In the genomic region with DNA sequence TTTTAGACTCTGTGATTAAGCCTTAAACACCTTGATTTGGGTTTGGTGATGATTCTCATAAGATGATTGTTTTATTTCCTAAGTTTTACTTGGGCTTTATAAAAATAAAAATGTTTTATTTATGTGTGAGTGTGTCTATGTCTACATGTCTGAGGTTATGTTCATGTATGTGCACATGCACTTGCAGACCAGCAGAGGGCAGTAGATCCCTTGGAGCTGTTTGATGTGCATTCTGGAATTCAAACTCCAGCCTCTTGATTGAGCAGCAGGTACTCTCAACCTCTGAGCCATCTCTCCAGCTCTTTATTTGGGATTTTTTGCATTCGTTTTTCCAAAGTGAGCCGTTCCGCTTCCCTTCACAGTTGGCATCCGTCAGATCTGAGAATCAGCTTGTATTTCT, we compare ENCODE assay signal across 12 mouse cellular contexts.
A peak's percentile ranks its signal among the peaks of the same experiment; 100 is the strongest.
DNase-seq lines count a peak whose midpoint lies in the region; ATAC-seq and TF ChIP-seq lines count a peak whose summit lies in the region.
"Had no signal": no experiment of that assay in that cellular context is flagged by ENCODE, and none has a peak within 500 bp of the region (broad histone marks: within the 10 kb centered on the region; RNA-seq: fewer than 3 reads in every experiment).

No protein-coding gene starts in this region.

- no peaks in the 10 kb centered on the region for H3K36me3 ChIP-seq in limb, embryonic 11.5 days (ENCODE audit: control insufficient read depth, insufficient read depth, low read length)
- H3K36me3 ChIP-seq in limb, embryonic 10.5 days, result no peaks in the 10 kb centered on the region
- H3K36me3 ChIP-seq in E14TG2a.4 (ENCODE audit: insufficient read depth, low read length), result no peaks in the 10 kb centered on the region
- H3K36me3 ChIP-seq: embryonic facial prominence, embryonic 15.5 days; hindbrain, embryonic 10.5 days; neural tube, embryonic 13.5 days had no signal

- no peaks in the 10 kb centered on the region for H3K9me3 ChIP-seq in limb, embryonic 11.5 days (ENCODE audit: control insufficient read depth, low read length)
- H3K9me3 ChIP-seq in limb, embryonic 10.5 days (replicated peaks), result no peaks in the 10 kb centered on the region
- peaks cover 18% of the 10 kb centered on the region for H3K9me3 ChIP-seq in E14TG2a.4 (ENCODE audit: low read length)
- H3K9me3 ChIP-seq: embryonic facial prominence, embryonic 15.5 days; hindbrain, embryonic 10.5 days; neural tube, embryonic 13.5 days had no signal

- TF ChIP-seq CTCF in cerebellum, adult 2 months (IDR thresholded peaks at IDR 0.05; ENCODE audit: borderline replicate concordance, insufficient read depth, low read depth, low read length), result peak; percentile 9; the same call in 1 of the 2 replicates
- TF ChIP-seq CTCF in E14TG2a.4 (conservative IDR thresholded peaks at IDR 0.05; ENCODE audit: low read length), result peak; percentile 82

- H3K4me1 ChIP-seq in cerebellum, adult 2 months (ENCODE audit: control insufficient read depth, insufficient read depth, low read length), result no peaks in the 10 kb centered on the region
- H3K4me1 ChIP-seq in limb, embryonic 11.5 days (ENCODE audit: control insufficient read depth, insufficient read depth, low read length), result no peaks in the 10 kb centered on the region
- peaks cover 6% of the 10 kb centered on the region; the same call in 1 of the 2 replicates for H3K4me1 ChIP-seq in limb, embryonic 10.5 days
- H3K4me1 ChIP-seq in E14TG2a.4 (replicated peaks; ENCODE audit: low read depth, low read length), result no peaks in the 10 kb centered on the region
- H3K4me1 ChIP-seq: embryonic facial prominence, embryonic 15.5 days; hindbrain, embryonic 10.5 days had no signal

- no peak for DNase-seq in cerebellum, adult 2 months
- no peak for DNase-seq in cerebellum, postnatal 25 days
- DNase-seq in limb, embryonic 11.5 days (ENCODE audit: low spot score), result peak; percentile 30
- DNase-seq in limb, embryonic 10.5 days (ENCODE audit: low spot score), result no peak
- peak; percentile 30 for DNase-seq in forelimb bud, embryonic 11.5 days (ENCODE audit: low read depth, low spot score)
- DNase-seq in layer of hippocampus, postnatal 10 days (ENCODE audit: low spot score in 2 of 2), result no peak
- no peak for DNase-seq in kidney, adult 18-20 months

- H3K4me3 ChIP-seq in cerebellum, adult 2 months (replicated peaks; ENCODE audit: insufficient read depth, low read depth, low read length), result no peak overlapping the region
- H3K4me3 ChIP-seq in limb, embryonic 11.5 days (ENCODE audit: low read depth, low read length), result no peak overlapping the region
- no peak overlapping the region for H3K4me3 ChIP-seq in limb, embryonic 10.5 days
- H3K4me3 ChIP-seq in E14TG2a.4 (replicated peaks; ENCODE audit: low read length), result no peak overlapping the region
- H3K4me3 ChIP-seq: embryonic facial prominence, embryonic 15.5 days; hindbrain, embryonic 10.5 days; neural tube, embryonic 13.5 days had no signal

- no peak overlapping the region for H3K9ac ChIP-seq in limb, embryonic 11.5 days (ENCODE audit: low read length)
- H3K9ac ChIP-seq: embryonic facial prominence, embryonic 15.5 days; neural tube, embryonic 13.5 days had no signal

- no peak overlapping the region for H3K4me2 ChIP-seq in limb, embryonic 11.5 days (ENCODE audit: low read depth, severe bottlenecking)
- H3K4me2 ChIP-seq: embryonic facial prominence, embryonic 15.5 days; neural tube, embryonic 13.5 days had no signal

- 89% methylated on average over 4 of the region's 4 CpGs for WGBS in cerebellum, adult 2 months
- WGBS in limb, embryonic 11.5 days, result 91% methylated on average over 4 of the region's 4 CpGs
- 90% methylated on average over 4 of the region's 4 CpGs for WGBS in limb, embryonic 10.5 days

- no peak for TF ChIP-seq POLR2A in cerebellum, adult 2 months (IDR thresholded peaks at IDR 0.05; ENCODE audit: borderline replicate concordance, insufficient read depth, low read length)

- no peaks in the 10 kb centered on the region for H3K27me3 ChIP-seq in cerebellum, adult 2 months (ENCODE audit: control insufficient read depth, insufficient read depth, low read length)
- H3K27me3 ChIP-seq in limb, embryonic 11.5 days (ENCODE audit: control insufficient read depth, insufficient read depth, low read length), result no peaks in the 10 kb centered on the region
- H3K27me3 ChIP-seq in limb, embryonic 10.5 days (ENCODE audit: low read depth, poor library complexity, severe bottlenecking), result no peaks in the 10 kb centered on the region
- H3K27me3 ChIP-seq in E14TG2a.4 (ENCODE audit: insufficient read depth, low read length), result no peaks in the 10 kb centered on the region
- H3K27me3 ChIP-seq: embryonic facial prominence, embryonic 15.5 days; neural tube, embryonic 13.5 days had no signal

- no peak overlapping the region for H3K27ac ChIP-seq in cerebellum, adult 2 months (ENCODE audit: insufficient read depth, low read length)
- no peak overlapping the region for H3K27ac ChIP-seq in limb, embryonic 11.5 days (replicated peaks; ENCODE audit: low read depth, low read length)
- H3K27ac ChIP-seq in limb, embryonic 10.5 days, result no peak overlapping the region
- H3K27ac ChIP-seq: embryonic facial prominence, embryonic 15.5 days; hindbrain, embryonic 10.5 days; macrophage; neural tube, embryonic 13.5 days had no signal

- no peak for ATAC-seq in limb, embryonic 11.5 days (ENCODE audit: insufficient number of reproducible peaks, low FRiP score, low TSS enrichment, low read depth)

Comparison
In these comparisons a context has a peak if more than half of its experiments do, and no peak if none do; other contexts are left out.
1. DNase-seq: peak in limb, embryonic 11.5 days (single experiment) and forelimb bud, embryonic 11.5 days (single experiment); none in cerebellum, adult 2 months (0 of 2), cerebellum, postnatal 25 days (0 of 2), limb, embryonic 10.5 days (single experiment), layer of hippocampus, postnatal 10 days (0 of 2) and kidney, adult 18-20 months (single experiment).